Mouse (Mus musculus): Measurements from ENCODE around the gene Clca3a1.

- TF ChIP-seq CTCF (IDR thresholded peaks at IDR 0.05; ENCODE audit: control insufficient read depth, insufficient read depth, insufficient replicate concordance, low read depth, low read length) (no peak), POLR2A (IDR thresholded peaks at IDR 0.05; ENCODE audit: control insufficient read depth, low read depth, low read length) (no peak)
These were observed 46.2 kb downstream of the Clca3a1 start for GRCm38 (mm10) chr3:144714606-144715005.

All from testis, adult 2 months (tissue).